Mouse (Mus musculus): Measurements from ENCODE around the gene 4930564D02Rik. TPM values are rescaled to one million over a fixed set of nuclear protein-coding genes. Genes with fewer than 3 reads are reported as not detected.

4930564D02Rik gene
- polyA plus RNA-seq (2017; shearing (Covaris generic)) = not detected

GRCm38 (mm10) chr3:105066544-105066943 is at the start of gene 4930564D02Rik:
Gene 4930564D02Rik (plus strand): TSS chr3:105066844.

GRCm38 (mm10) chr3:105052937-105053697 is 13.5 kb upstream of the 4930564D02Rik start, which contains the start of gene Cttnbp2nl:
Gene Cttnbp2nl (minus strand): TSS chr3:105053146.

Other genes with a start within 250 kb of the 4930564D02Rik start
- 52.1 TPM for gene Mov10, start 248.3 kb upstream of the 4930564D02Rik start, polyA plus RNA-seq (2017; shearing (Covaris generic))
- 42.7 TPM for gene St7l, start 202.8 kb upstream of the 4930564D02Rik start, polyA plus RNA-seq (2017; shearing (Covaris generic))
- 468 TPM for gene Capza1, start 202.3 kb upstream of the 4930564D02Rik start, polyA plus RNA-seq (2017; shearing (Covaris generic))
- gene Wnt2b, start 104.9 kb upstream of the 4930564D02Rik start, polyA plus RNA-seq (2017; shearing (Covaris generic)) = 0.28 TPM
- gene Cttnbp2nl, start 13.7 kb upstream of the 4930564D02Rik start, polyA plus RNA-seq (2017; shearing (Covaris generic)) = 0.11 TPM

Data from CD4-positive, CD25-positive, alpha-beta regulatory T cell (primary cell).